Mouse (Mus musculus): ENCODE data around the gene E330034G19Rik.
"Not testable (repeated sequence)": the region's sequence is repeated elsewhere in the genome, so short reads cannot be mapped to it uniquely, and the experiment has no call there.

Gene E330034G19Rik

DNA sequence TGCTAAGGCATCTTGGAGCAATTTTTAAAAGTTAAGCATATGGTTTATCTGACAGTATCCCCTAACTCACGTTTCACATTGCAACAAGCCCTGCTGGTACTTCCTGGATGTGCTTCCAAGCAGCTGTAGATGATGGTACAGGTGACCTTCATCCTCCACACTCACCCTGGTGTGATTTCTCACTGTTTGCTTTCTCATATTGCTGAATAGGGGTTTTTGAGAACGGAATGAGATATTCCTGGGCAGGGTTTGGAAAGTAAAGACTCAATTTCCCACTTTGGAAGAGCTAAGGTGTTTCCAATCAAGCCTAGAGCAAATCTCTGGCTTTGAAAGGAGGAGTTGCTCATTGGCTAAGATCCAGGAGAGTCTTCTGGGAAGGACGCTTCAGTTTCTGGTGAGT is at the start of gene E330034G19Rik:
Gene E330034G19Rik, plus strand, starts transcription at position 301 of the 400 bp plus-strand sequence.
- peak; percentile 0 for DNase-seq (ENCODE audit: low spot score)

DNA sequence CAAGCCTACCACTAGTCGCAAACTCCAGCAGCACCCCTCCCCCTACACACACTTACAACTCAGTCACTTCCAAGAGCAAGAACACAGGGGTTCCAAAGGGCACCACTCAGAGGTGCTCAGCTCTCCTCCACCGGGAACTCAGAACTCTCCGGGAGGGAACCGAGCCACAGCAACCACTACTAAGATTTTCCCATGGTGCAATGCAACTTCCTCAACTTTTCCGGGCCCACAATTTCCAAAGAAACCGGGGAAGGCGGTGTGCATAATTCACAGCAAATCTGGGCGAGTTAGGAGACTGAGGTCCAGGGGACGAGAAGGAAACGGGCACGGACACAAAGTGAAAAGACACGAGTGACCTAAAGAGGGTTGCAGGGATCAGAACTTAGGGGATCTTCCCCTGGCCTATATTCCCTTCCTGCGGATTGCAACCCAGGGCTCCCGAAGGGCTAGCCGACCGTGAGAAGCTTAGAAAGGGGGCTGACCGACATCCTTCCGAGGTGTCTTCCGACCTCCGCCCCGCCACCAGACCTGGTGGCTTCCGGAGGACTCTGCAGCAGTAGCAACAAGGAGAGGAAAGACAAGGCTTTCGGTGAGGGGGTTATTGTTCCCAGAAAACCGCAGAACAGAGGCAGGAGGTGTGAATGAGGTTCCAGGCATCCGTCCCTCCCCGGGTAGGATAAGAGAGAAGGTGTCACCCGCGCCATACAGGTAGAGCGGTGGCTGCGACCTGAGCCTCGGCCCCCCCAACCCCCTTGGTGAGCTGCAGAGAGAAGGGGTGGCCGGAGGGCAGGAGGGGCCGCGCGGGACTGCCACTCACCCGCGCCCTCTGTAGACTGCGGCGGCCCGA is 48.5 kb upstream of the E330034G19Rik start:
- DNase-seq (ENCODE audit: low spot score), result peak; percentile 31

DNA sequence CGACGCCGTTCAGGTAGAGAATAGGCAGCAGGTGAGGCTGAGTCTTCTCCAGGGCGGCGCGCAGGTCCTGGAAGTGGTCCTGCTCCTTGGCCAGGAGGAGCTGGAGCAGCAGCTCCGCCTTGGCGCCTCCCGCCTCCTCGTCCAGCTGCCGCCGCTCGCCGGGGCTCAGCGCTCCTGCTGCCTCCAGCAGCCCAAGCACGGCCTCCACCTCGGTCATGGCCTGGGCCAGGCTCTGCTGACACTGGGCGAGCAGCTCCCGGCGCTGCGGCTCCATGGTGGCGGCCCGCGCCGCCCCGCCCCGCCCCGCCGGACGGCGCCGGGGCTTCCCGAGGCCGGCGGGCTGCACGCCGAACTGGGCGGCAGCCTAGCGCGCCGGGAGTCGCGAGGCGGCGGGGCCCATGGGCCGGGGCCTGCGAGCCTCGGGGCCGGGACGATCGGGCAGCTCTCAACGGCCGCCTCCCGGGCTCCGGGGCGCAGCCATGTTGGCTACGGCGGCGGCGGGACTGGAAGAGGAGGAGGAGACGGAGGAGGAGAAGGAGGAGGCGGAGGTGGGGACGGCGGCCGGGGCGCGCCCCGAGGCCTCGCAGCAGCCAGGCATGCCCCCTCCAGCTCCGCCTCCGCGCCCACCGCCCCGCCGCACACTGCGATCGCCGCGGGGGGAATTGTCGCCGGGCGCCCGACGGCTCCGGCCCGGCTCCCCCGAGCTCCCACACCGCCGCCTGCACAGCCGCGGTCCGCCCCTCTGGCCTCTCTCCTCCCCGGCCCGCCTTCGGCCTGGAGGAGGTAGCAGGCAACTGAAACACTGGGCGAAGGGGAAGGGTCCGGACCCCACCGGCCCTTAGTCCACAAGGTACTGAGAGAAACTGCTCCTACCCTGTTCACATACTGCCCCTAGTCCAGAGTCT is 47.6 kb upstream of the E330034G19Rik start, which contains the start of gene Dlg5:
Gene Dlg5, minus strand, starts transcription at position 744 of the 905 bp plus-strand sequence.
- DNase-seq (ENCODE audit: low spot score), result peak; percentile 69

DNA sequence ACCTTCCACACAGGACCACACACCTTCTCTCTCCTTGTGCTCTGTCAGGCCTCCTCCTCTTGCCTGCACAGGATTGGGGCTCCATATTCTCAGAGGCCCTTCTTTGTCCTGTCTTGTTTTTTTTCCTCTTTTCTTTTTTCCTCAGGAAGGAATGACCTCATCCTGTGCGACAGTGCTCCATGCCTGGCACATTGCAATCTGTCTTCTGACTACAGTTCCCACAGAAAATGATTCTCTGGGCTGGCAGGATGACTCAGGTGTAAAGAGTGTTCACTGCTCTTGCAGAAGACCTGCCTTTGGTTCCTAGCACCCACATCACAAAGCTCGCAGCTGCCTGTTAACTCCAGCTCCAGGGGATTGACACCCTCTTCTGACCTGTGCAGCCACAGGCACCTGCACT is 43.1 kb upstream of the E330034G19Rik start:
- DNase-seq (ENCODE audit: low spot score), result no peak

DNA sequence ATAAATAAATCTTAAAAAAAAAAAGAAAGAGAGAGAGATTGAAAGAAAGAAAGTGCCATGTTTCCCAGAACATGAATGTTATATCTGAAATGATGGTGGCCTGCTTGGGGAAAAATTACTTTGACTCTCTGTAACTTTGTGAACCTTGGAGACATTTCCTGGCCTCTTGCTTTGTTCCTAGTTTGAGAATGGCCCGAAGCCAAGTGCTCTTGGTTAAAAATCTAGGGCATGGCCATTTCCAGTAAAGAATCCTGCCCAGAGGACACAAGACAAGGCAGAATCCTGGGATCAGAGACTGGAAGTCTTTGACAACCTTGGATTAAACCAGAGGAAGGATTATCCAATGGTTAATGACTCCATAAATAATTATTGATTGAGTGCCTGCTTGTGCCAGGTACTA is 41.7 kb upstream of the E330034G19Rik start:
- no peak for DNase-seq (ENCODE audit: low spot score)

DNA sequence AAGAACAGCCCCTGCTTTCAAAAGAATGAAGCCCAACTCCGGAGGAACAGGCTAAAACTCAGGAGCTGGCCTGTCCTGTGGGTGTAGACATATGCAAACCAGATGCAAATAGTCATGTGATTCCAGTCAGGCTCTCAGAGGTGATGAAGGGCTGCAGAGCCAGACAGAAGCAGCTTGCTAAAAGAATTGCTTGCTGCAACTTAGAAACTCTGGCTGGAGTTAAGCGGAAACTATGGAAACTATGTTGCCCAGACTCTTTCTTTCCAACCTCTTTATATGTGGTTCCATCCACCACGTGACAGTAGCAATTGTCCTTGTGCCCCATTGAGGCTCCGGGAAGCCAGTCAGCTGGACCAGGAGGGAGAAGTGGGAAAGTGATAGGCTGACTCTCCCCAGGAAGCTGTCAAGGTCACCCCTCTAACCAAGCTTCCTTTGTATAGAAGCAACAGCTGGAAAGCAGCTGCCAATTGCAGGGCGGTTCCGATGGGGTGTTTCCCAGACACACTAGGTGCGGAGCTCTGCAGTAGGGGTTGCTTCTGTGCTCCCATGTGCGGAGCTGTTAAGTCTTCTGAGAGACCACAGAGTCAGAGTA is 39.3 kb upstream of the E330034G19Rik start:
- peak; percentile 77 for DNase-seq (ENCODE audit: low spot score)

DNA sequence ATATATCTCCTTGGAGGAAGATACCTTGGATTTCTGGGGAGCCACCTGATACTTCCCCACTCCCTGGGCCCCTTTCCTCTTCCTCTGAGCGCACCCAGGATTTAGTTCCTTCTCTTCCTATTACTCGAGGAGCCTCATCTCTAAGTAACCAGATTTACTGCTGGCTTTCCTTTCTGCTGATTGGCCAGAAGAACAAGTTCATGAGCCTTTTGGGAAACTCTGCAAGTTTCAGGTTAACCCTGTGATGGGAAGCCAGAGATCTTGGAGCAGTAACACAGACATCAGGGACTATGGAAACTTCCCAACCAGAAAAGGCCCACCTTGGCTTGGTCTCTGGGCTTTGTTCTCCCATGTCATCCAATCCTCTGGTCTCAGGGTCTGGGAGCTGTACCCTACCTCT is 37.1 kb upstream of the E330034G19Rik start:
- DNase-seq (ENCODE audit: low spot score), result no peak

DNA sequence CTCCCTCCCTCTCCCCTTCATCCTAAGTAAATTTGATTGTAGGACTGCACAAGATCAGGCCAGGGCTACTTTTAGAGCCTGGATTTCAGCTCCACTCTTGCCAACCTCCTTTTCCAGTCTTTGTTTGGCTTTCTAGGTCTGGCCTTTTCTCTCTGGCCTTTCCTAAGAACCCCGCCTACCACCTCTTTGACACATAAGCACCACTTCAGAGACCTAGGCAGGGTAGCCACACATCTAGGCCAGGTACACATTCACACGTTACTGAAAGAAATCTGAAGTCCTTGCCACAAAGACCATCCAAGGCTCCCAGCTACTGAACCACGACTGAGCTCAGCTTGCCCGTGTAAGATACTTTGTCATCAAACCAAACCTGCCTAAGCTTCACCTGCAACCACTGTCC is 32.6 kb upstream of the E330034G19Rik start:
- DNase-seq (ENCODE audit: low spot score), result no peak

DNA sequence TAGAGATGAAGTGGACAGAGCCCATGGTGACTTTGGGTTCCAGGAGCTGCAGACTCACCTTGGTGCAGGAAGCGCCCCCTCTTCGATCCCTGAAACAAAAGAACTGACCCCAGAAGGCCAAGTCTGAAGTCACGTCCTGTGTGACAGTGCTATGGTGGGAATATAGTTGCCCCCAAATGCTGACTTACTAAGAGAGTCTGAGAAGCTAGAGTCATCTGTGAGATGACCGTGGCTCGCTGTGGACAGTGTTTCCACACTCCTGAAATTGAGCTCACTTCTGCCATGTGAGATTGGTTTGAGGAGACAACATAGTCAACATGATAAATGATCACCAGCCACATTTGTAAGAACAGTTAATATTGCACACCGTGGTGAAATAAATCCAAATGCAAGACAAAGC is 30.6 kb upstream of the E330034G19Rik start:
- DNase-seq (ENCODE audit: low spot score), result no peak

DNA sequence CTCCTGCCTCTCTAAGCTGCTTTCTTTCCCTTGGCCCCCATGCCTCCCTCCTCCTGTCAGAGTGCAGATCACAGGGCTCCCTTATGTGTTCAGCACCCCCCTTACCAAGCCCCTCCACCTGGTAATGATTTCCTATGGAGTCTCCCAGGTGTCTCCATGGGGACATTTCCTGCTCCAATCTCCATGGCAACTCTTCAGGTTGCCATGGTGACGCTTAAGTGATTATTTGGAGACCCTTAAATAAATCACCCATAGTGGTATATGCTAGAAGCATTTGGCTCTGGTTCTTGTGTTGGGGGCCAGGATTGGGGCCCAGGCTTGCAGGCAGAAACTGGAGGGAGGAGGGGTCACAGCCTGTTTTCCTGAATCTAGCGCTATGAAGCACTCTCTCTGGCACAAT is 30.1 kb upstream of the E330034G19Rik start:
- DNase-seq (ENCODE audit: low spot score), result peak; percentile 69

DNA sequence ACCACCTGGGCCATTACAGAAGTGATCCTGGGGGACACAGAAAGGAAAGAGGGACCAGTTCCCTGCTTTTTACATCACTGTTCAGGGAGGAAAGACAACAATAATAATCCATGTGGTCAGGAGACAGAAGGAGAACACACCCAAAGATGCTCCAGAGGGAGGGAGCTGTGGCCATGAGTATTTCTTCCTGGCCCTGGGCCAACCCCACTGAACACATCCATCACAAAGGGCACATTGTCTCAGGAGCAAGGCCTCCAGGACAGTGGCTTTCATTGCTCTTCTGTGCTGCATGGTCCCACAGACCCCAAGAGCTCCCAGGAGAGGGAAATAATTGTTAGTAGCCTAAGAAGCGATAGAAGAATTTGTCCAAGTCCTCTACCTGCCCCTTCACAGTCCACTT is 23.4 kb upstream of the E330034G19Rik start:
- DNase-seq (ENCODE audit: low spot score), result no peak

DNA sequence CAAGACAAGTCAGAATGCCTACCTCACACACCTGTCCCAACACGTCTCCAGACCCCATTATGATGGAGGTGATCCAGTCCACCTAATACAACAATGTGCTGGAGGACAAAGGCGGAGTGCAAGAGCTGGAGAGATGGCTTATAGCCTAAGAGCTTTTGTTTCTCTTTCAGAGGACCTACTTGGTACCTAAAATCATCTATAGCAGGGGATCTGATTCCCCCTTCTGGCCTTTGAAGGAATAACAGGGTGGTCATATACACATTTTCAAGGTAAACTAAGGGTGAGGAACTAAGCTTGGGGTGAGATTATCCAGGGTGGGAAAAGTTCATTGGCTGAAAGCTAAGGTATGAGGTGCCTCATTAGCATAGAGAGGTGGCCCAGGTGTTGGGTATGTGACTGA is 19.4 kb upstream of the E330034G19Rik start:
- peak; percentile 24 for DNase-seq (ENCODE audit: low spot score)

DNA sequence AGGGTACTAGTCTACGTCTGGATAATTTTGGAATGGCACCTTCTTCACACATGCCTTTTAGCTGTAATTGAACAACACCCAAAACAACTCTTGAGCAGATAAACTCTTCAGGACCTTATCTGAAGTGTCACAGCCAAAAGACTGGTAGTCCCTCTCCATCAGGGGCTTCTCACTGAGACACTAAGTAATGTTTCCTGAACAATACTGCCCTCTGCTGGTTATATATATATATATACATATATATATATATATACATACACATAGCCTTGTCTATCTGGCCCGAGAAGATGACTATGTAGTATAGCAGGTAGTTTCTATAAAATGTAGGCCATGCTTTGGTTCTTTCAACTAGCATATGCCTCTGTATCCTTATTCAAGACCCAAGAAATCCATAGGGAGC is 17.5 kb upstream of the E330034G19Rik start:
- peak; percentile 65 for DNase-seq (ENCODE audit: low spot score)

DNA sequence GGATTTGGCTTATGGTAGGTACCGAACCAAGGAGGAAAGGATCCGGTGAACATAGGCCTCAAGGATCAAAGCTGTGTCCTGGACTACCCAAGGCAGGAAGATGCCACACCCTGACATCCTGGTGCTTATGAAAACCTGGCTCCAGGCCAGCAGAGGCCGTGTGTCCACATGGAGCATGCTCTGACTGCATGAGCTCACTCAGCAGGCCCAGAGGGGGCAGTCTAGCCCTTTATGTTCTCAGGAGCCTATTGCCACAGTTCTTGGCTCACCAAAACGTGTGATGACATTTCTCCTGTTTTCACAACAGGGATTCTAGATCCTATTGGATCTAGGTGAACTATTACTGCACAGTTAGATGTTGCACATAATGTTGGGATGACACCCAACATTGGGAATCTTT is 11.7 kb upstream of the E330034G19Rik start:
- no peak for DNase-seq (ENCODE audit: low spot score)

DNA sequence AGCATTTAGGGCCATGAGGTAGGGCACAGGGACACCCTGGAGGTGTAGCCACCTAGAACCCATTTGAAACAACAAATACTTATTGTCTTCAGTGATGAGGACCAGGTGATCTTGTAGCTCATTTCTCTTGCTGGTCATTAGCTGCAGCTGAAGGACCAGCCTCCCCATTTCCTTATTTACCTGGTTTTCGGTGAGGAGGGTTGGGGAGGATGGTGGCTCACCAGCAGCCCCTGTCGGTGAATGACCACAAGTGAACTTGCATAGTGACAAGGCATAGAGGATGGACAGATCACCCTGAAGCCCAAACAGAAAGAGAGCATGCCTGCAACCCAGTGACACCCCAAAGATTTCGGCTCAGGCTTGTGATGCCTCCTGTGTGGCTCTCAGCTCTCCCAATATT is 10.7 kb upstream of the E330034G19Rik start:
- no peak for DNase-seq (ENCODE audit: low spot score)

DNA sequence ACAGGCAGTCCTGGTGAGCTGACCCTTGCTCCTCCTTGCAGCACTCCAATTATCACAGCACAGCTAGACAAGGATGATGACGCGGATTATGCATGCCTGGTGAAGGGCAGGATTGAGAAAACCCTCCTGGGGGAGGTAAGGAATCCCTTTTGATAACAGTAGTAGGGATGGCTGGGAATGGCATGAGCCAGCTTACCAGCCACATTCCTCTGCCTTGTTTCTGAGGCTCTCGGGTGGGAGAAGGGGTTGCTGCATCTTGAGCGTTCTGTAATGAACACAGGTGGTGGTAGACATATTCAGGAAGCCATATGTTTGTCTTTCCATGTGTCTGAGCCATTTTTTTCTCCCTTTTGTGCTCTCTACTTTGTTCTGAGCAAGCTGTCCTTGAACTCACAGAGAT is 6.9 kb upstream of the E330034G19Rik start:
- DNase-seq (ENCODE audit: low spot score), result no peak

DNA sequence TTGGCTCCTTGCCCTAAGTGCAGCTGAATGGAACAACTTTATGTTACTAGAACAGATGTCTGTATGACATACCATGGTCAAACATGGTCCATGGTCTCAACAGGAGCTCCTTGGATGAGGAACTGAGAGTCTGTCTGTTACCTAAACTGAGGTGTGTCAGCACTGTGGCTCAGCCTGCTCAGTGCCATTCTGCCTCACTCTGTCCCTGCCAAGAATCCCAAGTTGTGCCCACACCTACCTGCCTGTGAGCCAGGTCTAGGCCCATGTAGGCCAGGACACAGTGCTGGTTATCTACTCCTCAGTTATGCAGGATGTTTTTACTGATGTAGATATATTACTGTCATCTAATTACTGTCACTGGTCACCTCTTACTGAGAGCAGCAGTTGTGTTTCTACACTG is 2.3 kb upstream of the E330034G19Rik start:
- DNase-seq (ENCODE audit: low spot score), result peak; percentile 1

DNA sequence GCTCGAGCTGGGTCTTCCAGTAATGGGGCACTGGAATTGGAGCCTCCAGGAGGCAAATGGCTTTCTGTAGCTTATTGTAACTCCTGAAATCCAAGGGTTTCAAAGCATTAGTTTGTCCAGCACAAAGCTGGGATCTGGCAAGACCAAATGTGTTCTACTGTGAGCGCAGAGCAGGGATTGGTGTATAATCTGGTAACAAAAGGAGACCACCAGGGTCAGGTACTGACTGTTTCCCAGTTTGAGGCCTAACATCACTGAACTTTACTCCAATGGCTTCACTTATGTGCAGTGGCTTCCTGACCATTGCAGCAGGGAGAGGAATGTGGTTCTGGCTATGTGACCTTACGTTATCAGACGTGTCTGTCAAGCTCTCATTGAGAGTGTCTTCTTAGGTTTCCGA is 617 bp downstream of the E330034G19Rik start:
- peak; percentile 2 for DNase-seq (ENCODE audit: low spot score)

DNA sequence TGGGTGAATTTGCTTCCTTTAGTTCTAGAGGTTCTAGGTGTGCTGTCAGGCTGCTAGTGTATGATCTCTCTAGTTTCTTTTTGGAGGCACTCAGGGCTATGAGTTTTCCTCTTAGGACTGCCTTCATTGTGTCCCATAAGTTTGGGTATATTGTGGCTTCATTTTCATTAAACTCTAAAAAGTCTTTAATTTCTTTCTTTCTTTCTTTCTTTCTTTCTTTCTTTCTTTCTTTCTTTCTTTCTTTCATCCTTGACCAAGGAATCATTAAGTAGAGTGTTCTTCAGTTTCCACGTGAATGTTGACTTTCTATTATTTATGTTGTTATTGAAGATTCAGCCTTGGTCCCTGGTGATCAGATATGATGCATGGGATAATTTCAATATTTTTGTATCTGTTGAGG is 9.1 kb downstream of the E330034G19Rik start:
- DNase-seq (ENCODE audit: low spot score), result not testable (repeated sequence)

DNA sequence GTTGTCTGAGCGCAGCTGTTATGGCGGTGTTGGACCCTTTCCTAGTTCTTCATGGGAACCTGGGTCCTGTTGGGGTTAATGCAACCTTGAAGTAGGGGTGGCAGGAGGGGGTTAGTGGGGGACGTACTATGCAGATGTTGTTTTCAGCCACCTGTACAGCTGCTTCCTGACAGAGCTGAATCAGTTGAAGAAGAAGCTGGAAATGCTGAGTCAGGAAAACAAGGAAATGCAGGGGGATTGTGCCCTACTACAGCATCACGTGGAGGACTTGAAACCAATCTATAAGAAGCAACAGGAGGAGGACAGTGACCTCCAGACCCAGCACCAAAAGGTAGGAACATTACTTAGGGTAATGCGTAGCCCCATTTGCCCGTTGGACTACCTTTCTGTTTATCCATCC is 13.7 kb downstream of the E330034G19Rik start:
- no peak for DNase-seq (ENCODE audit: low spot score)

DNA sequence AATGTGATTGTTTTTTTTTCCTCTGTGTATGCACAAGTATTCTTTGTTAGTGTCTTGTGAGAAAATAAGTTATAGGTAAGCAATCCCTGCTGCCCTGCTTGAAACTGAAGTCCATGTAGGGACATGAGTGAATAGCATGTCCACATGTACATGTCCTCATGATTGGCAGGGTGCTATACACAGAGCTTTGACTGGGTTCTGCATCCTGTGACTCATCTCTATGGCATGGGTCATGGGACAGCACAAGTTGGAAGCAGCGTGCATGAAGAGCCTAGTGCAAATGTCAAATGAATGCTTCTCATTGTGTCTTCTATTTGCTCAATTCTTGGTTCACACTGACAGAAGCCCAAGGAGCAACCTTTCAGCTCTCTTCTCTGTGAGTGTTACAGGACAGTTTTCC is 14.1 kb downstream of the E330034G19Rik start:
- DNase-seq (ENCODE audit: low spot score), result no peak

DNA sequence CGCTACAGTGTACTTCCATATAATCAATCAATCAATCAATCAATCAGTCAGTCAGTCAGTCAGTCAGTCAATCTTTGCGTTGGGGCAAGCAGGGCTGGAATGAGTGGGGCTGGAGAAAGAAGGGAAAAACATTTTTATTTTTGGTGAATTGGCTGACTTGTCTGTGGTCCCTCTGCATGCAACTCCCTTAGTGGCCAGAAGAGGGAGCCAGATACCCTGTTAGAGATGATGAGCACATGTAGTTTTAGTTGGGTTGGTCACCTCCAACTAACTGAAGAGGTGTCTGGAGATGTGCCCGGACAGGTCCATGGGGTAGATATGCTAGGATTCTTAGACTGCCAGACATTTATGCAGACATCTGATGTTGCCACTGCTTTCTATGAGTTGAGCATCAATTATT is 18.1 kb downstream of the E330034G19Rik start:
- DNase-seq (ENCODE audit: low spot score), result peak; percentile 86

DNA sequence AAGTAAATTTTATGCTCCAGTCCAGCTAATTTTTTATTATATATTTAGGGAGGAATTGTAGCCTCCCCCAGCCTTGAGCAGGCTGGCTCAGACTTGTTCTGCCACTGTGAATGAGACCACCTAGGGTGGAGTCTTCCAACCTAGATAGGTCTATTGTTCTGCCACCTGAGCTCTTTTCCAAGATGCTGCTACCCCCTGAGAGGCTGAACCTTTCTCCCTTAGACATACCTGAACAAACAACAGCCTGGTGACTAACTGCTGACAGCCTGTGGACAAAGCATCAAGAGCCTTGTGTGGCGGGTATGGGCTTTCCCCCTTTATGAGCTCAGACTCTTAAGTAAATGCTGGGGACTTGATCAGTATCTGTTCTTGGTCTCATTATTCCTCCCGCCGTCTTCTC is 54.0 kb downstream of the E330034G19Rik start:
- DNase-seq (ENCODE audit: low spot score), result not testable (repeated sequence)
